Mouse (Mus musculus) forebrain, embryonic 14.5 days (tissue): ENCODE data around the gene Aoc1. TPM values are rescaled to one million over a fixed set of nuclear protein-coding genes. Genes with fewer than 3 reads are reported as not detected.

Experiments
- ATAC-seq: fragments of 200-750 bp; cut with Nextera tagmentation; 2 replicates; pipeline ENCODE4 v1.8.0; 2017; ENCODE audit warnings: mild to moderate bottlenecking, moderate library complexity
- DNase-seq: peaks from one replicate; pipeline ENCODE4 v3.0.0-alpha.2; 2015; ENCODE audit warnings: low spot score
- H3K27ac ChIP-seq: fragments of 300-500 bp; sonication (generic); 2 replicates; pipeline ENCODE4 v1.5.1; 2014; ENCODE audit warnings: low read depth, mild to moderate bottlenecking, control low read depth, low read length, moderate library complexity
- H3K27me3 ChIP-seq: fragments of 300-500 bp; sonication (generic); replicated peaks from 2 replicates; pipeline ENCODE4 v1.6.1; 2014; ENCODE audit warnings: low read length, control low read depth, mixed read lengths; ENCODE audit not compliant: control insufficient read depth, insufficient read depth
- H3K36me3 ChIP-seq: fragments of 300-500 bp; sonication (generic); 2 replicates; pipeline ENCODE4 v1.6.1; 2014; ENCODE audit warnings: low read length, control low read depth; ENCODE audit not compliant: control insufficient read depth, insufficient read depth
- H3K4me1 ChIP-seq: fragments of 300-500 bp; sonication (generic); 2 replicates; pipeline ENCODE4 v1.6.1; 2014; ENCODE audit warnings: antibody characterized with exemption, low read length, control low read depth; ENCODE audit not compliant: control insufficient read depth, insufficient read depth
- H3K4me2 ChIP-seq: fragments of 300-500 bp; sonication (generic); 2 replicates; pipeline ENCODE4 v1.6.1; 2014; ENCODE audit warnings: mild to moderate bottlenecking, control low read depth, low read length
- H3K4me3 ChIP-seq: fragments of 300-500 bp; sonication (generic); 2 replicates; pipeline ENCODE4 v1.5.1; 2014; ENCODE audit warnings: low read depth, low read length, control low read depth
- H3K9ac ChIP-seq: fragments of 300-500 bp; sonication (generic); 2 replicates; pipeline ENCODE4 v1.6.1; 2014; ENCODE audit warnings: mild to moderate bottlenecking, low read length, control low read depth, moderate library complexity
- H3K9me3 ChIP-seq: fragments of 300-500 bp; sonication (generic); replicated peaks from 2 replicates; pipeline ENCODE4 v1.6.1; 2016; ENCODE audit warnings: low read length, control low read depth, mixed read lengths; ENCODE audit not compliant: control insufficient read depth
- WGBS: fragments of 180-500 bp; shearing (Covaris S2); extraction: QIAGEN DNeasy Blood & Tissue Kit; methylation state at CpG from one replicate; pipeline ENCODE4 v1.1.7; 2014; 5-methylcytosine and 5-hydroxymethylcytosine counted together
- polyA plus RNA-seq: library from polyadenylated mRNA; unstranded; fragments of >200 nt; fragmentation: Nextera tagmentation; extraction: Ambion mirVana; gene quantifications from 2 replicates; pipeline ENCODE4 v1.2.1, GENCODE M21; 2014

Aoc1 gene
- polyA plus RNA-seq: not detected in 2 replicates

GRCm38 (mm10) chr6:48872596-48872995, at the start of gene Aoc1:
Aoc1 (plus strand) TSS chr6:48872896.
- Histone ChIP-seq H3K9ac (no peak within 1 kb of the TSS), H3K9me3 (no peaks in the 10 kb centered on the region), H3K27me3 (peaks cover 17% of the 10 kb centered on the region; the same call in 1 of the 2 replicates), H3K36me3 (no peaks in the 10 kb centered on the region), H3K4me1 (no peaks in the 10 kb centered on the region), H3K27ac (no peak within 1 kb of the TSS), H3K4me2 (no peak within 1 kb of the TSS), H3K4me3 (no peak within 1 kb of the TSS)
- 83% methylated on average over 5 of the region's 5 CpGs for WGBS
- ATAC-seq (no peak), DNase-seq (no peak)

DNA sequence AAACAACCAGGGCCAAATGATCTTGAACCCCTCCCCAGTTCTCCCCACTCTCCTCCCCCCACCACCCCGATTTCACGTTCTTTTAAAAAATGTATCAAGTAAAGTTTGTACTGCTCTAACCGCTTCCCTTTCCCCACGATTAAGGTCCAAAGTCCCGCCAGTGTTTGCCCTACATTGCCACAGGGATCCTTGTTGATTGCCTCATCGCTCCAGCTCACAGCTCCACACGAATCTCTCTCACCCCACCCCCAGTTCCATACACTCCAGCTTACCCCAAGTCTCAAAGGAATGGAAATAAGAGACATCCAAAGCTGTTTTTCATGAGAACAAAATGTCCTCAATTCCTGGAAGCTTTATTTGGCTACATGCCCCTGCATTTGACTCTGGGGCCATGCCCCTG, 47.7 kb upstream of the Aoc1 start:
- Histone ChIP-seq H3K9ac (no peak overlapping the region), H3K9me3 (no peaks in the 10 kb centered on the region), H3K4me3 (no peak overlapping the region), H3K4me2 (no peak overlapping the region), H3K27me3 (no peaks in the 10 kb centered on the region), H3K4me1 (no peaks in the 10 kb centered on the region), H3K36me3 (no peaks in the 10 kb centered on the region), H3K27ac (no peak overlapping the region)
- DNase-seq (no peak), ATAC-seq (no peak)
- 72% methylated on average over 7 of the region's 7 CpGs for WGBS

DNA sequence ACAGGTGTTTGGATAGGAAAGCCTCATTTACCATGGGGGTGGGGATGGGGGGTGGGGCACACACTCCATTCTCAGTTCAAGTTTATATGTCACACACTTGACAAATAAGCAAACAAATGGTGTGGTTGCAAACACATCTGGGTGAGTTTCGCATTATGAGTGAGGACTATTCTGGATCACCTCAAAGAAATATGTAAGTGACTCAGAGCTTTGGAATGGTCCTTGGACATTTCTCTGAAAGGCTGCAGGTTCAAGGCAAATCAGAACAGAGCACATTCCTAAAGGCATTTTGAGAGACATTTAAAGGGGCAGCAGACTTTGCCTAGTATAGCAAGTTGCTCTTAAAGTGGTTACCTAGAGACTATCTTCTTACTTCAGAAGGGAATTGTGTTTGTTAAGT, 43.7 kb upstream of the Aoc1 start:
- no peak for ATAC-seq
- no peak for DNase-seq

DNA sequence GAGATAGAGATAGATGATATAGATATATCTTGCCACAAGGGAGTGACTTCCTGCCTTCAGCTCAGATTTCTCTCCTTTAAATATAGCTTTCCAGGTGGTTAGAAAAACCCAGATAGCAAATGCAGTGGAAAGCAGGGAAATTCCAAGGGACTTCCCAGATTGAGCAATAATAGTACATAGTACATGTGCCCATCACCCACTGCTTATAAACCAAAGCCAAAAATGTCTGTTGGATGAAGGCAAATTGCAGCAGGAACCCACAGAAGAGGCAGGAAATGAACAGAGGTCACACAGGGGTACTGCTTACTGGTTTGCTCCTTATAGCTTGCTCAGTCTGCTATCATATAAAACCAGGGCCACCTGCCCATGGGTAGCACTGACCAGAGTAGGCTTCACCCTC, 43.0 kb upstream of the Aoc1 start:
- peaks cover 18% of the 10 kb centered on the region for H3K36me3 ChIP-seq
- no peak overlapping the region for H3K4me3 ChIP-seq
- no peaks in the 10 kb centered on the region for H3K9me3 ChIP-seq
- no peak for DNase-seq
- no peaks in the 10 kb centered on the region for H3K4me1 ChIP-seq
- no peak for ATAC-seq
- H3K4me2 ChIP-seq: no peak overlapping the region
- no peaks in the 10 kb centered on the region for H3K27me3 ChIP-seq
- H3K9ac ChIP-seq: no peak overlapping the region
- H3K27ac ChIP-seq: no peak overlapping the region

More for the DNA sequence above, 43.7 kb upstream of the Aoc1 start:
- Histone ChIP-seq H3K4me2 (no peak overlapping the region), H3K36me3 (peaks cover 12% of the 10 kb centered on the region), H3K27me3 (no peaks in the 10 kb centered on the region), H3K4me1 (no peaks in the 10 kb centered on the region), H3K9ac (no peak overlapping the region), H3K4me3 (no peak overlapping the region), H3K9me3 (no peaks in the 10 kb centered on the region), H3K27ac (no peak overlapping the region)
- WGBS: 91% methylated on average over 1 of the region's 1 CpGs

- Histone ChIP-seq H3K27ac (no peak overlapping the region), H3K4me2 (no peak overlapping the region), H3K4me1 (no peaks in the 10 kb centered on the region), H3K36me3 (peaks cover 24% of the 10 kb centered on the region), H3K4me3 (no peak overlapping the region), H3K27me3 (no peaks in the 10 kb centered on the region), H3K9me3 (no peaks in the 10 kb centered on the region), H3K9ac (no peak overlapping the region)
- no peak for DNase-seq
- ATAC-seq: no peak
- 84% methylated on average over 1 of the region's 1 CpGs for WGBS
These were observed 42.5 kb upstream of the Aoc1 start for GRCm38 (mm10) chr6:48830241-48830640.

- no peaks in the 10 kb centered on the region for H3K9me3 ChIP-seq
- H3K4me2 ChIP-seq: no peak overlapping the region
- DNase-seq (no peak), ATAC-seq (no peak)
- WGBS: 87% methylated on average over 5 of the region's 5 CpGs
- H3K36me3 ChIP-seq: peaks cover 29% of the 10 kb centered on the region
- H3K27ac ChIP-seq: no peak overlapping the region
- no peaks in the 10 kb centered on the region for H3K27me3 ChIP-seq
- H3K4me3 ChIP-seq: no peak overlapping the region
- H3K4me1 ChIP-seq: no peaks in the 10 kb centered on the region
- H3K9ac ChIP-seq: no peak overlapping the region
These were observed 41.6 kb upstream of the Aoc1 start for GRCm38 (mm10) chr6:48831141-48831540.

DNA sequence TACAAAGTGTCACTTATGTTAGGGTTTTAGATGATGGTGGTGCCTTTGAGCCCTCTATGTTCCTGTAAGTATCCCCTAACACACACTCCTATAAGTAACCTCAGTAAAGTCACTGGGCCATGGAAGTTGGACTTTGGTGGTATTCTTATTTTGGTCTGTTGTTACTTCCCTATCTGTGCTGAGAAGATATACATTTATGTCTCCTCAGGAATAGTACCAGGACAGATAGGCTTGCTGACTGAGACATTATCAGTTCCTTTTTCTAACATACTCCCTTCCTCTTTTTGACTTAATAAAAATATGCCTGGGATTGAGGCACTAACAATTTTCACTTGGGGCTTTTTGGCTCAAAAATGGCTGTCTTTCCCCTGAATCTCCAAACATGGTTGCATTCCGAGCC, 40.3 kb upstream of the Aoc1 start:
- no peaks in the 10 kb centered on the region for H3K9me3 ChIP-seq
- no peaks in the 10 kb centered on the region for H3K4me1 ChIP-seq
- 85% methylated on average over 1 of the region's 1 CpGs for WGBS
- H3K4me3 ChIP-seq: no peak overlapping the region
- ATAC-seq (no peak), DNase-seq (no peak)
- no peak overlapping the region for H3K9ac ChIP-seq
- peaks cover 33% of the 10 kb centered on the region for H3K36me3 ChIP-seq
- no peaks in the 10 kb centered on the region for H3K27me3 ChIP-seq
- no peak overlapping the region for H3K27ac ChIP-seq
- no peak overlapping the region for H3K4me2 ChIP-seq

GRCm38 (mm10) chr6:48833515-48833914, 39.2 kb upstream of the Aoc1 start:
- DNase-seq (no peak), ATAC-seq (no peak)
- no peaks in the 10 kb centered on the region for H3K9me3 ChIP-seq
- WGBS: 89% methylated on average over 4 of the region's 4 CpGs
- no peak overlapping the region for H3K4me3 ChIP-seq
- H3K36me3 ChIP-seq: peaks cover 35% of the 10 kb centered on the region
- H3K4me2 ChIP-seq: no peak overlapping the region
- H3K27me3 ChIP-seq: no peaks in the 10 kb centered on the region
- no peak overlapping the region for H3K9ac ChIP-seq
- peaks cover 3% of the 10 kb centered on the region; the same call in 1 of the 2 replicates for H3K4me1 ChIP-seq
- H3K27ac ChIP-seq: no peak overlapping the region

DNA sequence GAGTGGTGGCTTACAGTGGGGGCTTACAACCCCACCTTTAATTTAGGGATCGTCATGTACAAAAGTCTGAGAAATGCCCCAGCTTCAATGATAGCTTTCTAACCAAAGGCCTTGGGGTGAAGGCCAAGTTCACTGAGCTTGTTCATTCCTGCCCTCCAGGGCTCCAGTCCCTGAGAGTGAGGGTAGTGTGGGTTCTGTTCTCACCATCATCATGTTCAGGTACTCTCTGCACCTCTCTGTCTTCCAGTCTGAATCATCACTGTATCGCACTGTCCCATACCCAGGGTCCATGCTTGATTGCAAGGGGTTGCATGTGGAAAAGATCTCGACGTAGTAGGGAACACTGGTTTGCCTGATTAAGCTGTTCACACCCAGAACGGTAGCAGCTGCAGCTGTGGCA, 37.5 kb upstream of the Aoc1 start:
- no peaks in the 10 kb centered on the region for H3K27me3 ChIP-seq
- no peak overlapping the region for H3K27ac ChIP-seq
- H3K9ac ChIP-seq: no peak overlapping the region
- H3K4me1 ChIP-seq: peaks cover 14% of the 10 kb centered on the region
- ATAC-seq (no peak), DNase-seq (no peak)
- H3K36me3 ChIP-seq: peaks cover 35% of the 10 kb centered on the region
- no peak overlapping the region for H3K4me2 ChIP-seq
- no peak overlapping the region for H3K4me3 ChIP-seq
- no peaks in the 10 kb centered on the region for H3K9me3 ChIP-seq
- 86% methylated on average over 5 of the region's 5 CpGs for WGBS
